Mouse (Mus musculus): ENCODE measurements around the gene Cplx1. TPM values are rescaled to one million over a fixed set of nuclear protein-coding genes. Genes with fewer than 3 reads are reported as not detected.
A peak's percentile ranks its signal among the peaks of the same experiment; 100 is the strongest.

Gene Cplx1
- total and polyA plus RNA-seq, 3 experiments, result not detected

DNA sequence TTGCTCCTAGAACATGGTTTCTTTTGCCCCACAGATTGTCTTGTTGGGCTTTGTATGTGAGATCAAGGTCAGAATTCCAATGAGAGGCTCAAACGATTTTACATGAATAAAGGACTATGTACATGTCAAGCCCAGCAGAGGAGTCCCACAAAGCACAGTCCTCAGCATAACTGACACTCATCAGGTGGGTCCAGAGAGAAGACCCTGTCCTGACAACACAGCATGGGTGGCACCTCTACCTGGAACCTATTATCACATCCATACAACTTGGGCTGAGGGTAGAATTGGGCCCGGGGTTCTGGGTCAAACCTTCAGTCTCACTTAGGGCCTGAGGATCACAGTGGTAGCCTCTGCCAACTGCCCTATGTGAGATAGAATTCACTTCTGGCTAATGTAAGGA, 15.6 kb upstream of the Cplx1 start:
- no peaks in the 10 kb centered on the region for H3K9me3 ChIP-seq (replicated peaks; ENCODE audit: insufficient read depth, low read length)
- no peak for DNase-seq (ENCODE audit: low read depth, low spot score)
- H3K79me2 ChIP-seq (ENCODE audit: control insufficient read depth, insufficient read depth, low read length, poor library complexity), result no peaks in the 10 kb centered on the region
- TF ChIP-seq ETS1 (IDR thresholded peaks at IDR 0.05; ENCODE audit: low read depth, low read length) (no peak), CHD1 (IDR thresholded peaks at IDR 0.05; ENCODE audit: low read depth, low read length) (no peak), MAFK (IDR thresholded peaks at IDR 0.05; ENCODE audit: borderline replicate concordance, low read depth, low read length) (no peak), SIN3A (IDR thresholded peaks at IDR 0.05; ENCODE audit: low read length) (no peak), MYC (IDR thresholded peaks at IDR 0.05; ENCODE audit: low read depth, low read length) (no peak), USF2 (IDR thresholded peaks at IDR 0.05; ENCODE audit: borderline replicate concordance in 1 of 2, insufficient read depth in 1 of 2, low read depth in 1 of 2, low read length in 2 of 2) (no peak), ELF1 (IDR thresholded peaks at IDR 0.05; ENCODE audit: low read depth, low read length) (no peak), ZMIZ1 (IDR thresholded peaks at IDR 0.05; ENCODE audit: low read depth, low read length) (no peak), TCF12 (IDR thresholded peaks at IDR 0.05; ENCODE audit: low read depth, low read length) (no peak), GABPA (IDR thresholded peaks at IDR 0.05; ENCODE audit: low read depth, low read length) (no peak), CHD2 (IDR thresholded peaks at IDR 0.05; ENCODE audit: low read length) (no peak), MAZ (IDR thresholded peaks at IDR 0.05; ENCODE audit: low read depth, low read length) (no peak), RCOR1 (IDR thresholded peaks at IDR 0.05; ENCODE audit: low read depth, low read length) (no peak)
- no peak overlapping the region for H3K9ac ChIP-seq (ENCODE audit: control insufficient read depth, low read depth, low read length, poor library complexity, severe bottlenecking)
- H3K36me3 ChIP-seq (ENCODE audit: control insufficient read depth in 1 of 2, insufficient read depth in 2 of 2, low read length in 2 of 2), result peaks cover 0 to 4% of the 10 kb centered on the region in 2 experiments; a peak in 2 of 4 replicates
- H3K27me3 ChIP-seq (ENCODE audit: control insufficient read depth in 1 of 2, insufficient read depth in 2 of 2, low read length in 2 of 2), result no peaks in the 10 kb centered on the region; a peak in 1 of 4 replicates
- H3K27ac ChIP-seq (ENCODE audit: control insufficient read depth, low read depth, low read length), result no peak overlapping the region
- H3K4me1 ChIP-seq (ENCODE audit: control insufficient read depth in 1 of 2, insufficient read depth in 2 of 2, low read length in 2 of 2), result no peaks in the 10 kb centered on the region
- H3K4me3 ChIP-seq (ENCODE audit: control insufficient read depth in 1 of 2, insufficient read depth in 1 of 2, low read depth in 2 of 2, low read length in 2 of 2), result no peak overlapping the region

DNA sequence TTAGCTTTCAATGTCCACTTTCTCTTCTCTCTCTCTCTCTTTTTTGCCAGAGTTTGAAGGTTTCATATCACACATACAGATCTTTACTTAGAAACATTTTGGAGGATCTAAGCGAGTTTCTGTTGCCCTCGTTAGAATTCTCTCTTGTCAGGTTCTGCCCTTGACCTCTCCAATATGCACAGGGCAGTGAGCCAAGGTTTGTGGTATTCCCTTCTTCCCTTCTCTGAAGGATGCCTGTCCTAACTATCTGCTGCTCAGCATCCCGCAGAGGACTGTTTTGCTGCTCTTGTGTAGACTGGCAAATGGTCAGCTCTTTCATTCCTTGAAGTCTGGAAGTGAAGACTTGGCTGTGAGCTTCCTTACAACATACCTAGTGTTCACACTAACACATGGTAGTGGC, 14.5 kb upstream of the Cplx1 start:
- H3K9ac ChIP-seq (ENCODE audit: control insufficient read depth, low read depth, low read length, poor library complexity, severe bottlenecking), result no peak overlapping the region
- H3K27ac ChIP-seq (ENCODE audit: control insufficient read depth, low read depth, low read length), result no peak overlapping the region
- no peak for DNase-seq (ENCODE audit: low read depth, low spot score)
- H3K4me1 ChIP-seq (ENCODE audit: control insufficient read depth in 1 of 2, insufficient read depth in 2 of 2, low read length in 2 of 2), result no peaks in the 10 kb centered on the region
- peaks cover 0 to 2% of the 10 kb centered on the region in 2 experiments; a peak in 2 of 4 replicates for H3K36me3 ChIP-seq (ENCODE audit: control insufficient read depth in 1 of 2, insufficient read depth in 2 of 2, low read length in 2 of 2)
- TF ChIP-seq POLR2AphosphoS2 (IDR thresholded peaks at IDR 0.05; ENCODE audit: low read length) (peak; percentile 37; the same call in 1 of the 2 replicates), TBP (IDR thresholded peaks at IDR 0.05; ENCODE audit: low read depth, low read length) (no peak), CHD1 (IDR thresholded peaks at IDR 0.05; ENCODE audit: low read depth, low read length) (no peak)
- no peaks in the 10 kb centered on the region for H3K9me3 ChIP-seq (replicated peaks; ENCODE audit: insufficient read depth, low read length)
- H3K79me2 ChIP-seq (ENCODE audit: control insufficient read depth, insufficient read depth, low read length, poor library complexity), result no peaks in the 10 kb centered on the region
- no peaks in the 10 kb centered on the region; a peak in 1 of 4 replicates for H3K27me3 ChIP-seq (ENCODE audit: control insufficient read depth in 1 of 2, insufficient read depth in 2 of 2, low read length in 2 of 2)
- H3K4me3 ChIP-seq (ENCODE audit: control insufficient read depth in 1 of 2, insufficient read depth in 1 of 2, low read depth in 2 of 2, low read length in 2 of 2), result no peak overlapping the region

DNA sequence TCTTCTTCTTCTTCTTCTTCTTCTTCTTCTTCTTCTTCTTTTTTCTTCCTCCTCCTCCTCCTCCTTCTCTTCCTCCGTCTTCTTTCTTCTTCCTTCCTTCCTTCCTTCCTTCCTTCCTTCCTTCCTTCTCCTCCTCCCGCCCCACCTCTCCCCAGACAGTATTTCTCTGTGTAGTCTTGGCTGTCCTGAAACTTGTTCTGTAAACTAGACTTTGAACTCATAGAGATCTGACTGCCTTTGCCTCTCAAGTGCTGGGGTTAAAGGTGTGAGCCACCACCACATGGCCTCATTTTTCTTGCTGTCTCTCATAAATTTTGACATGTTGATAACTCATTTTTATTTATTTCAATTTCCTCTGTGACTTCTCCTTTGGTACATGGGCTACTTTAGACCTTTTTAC, 12.7 kb upstream of the Cplx1 start:
- Histone ChIP-seq H3K4me1 (ENCODE audit: control insufficient read depth in 1 of 2, insufficient read depth in 2 of 2, low read length in 2 of 2) (no peaks in the 10 kb centered on the region), H3K27me3 (ENCODE audit: control insufficient read depth in 1 of 2, insufficient read depth in 2 of 2, low read length in 2 of 2) (no peaks in the 10 kb centered on the region; a peak in 1 of 4 replicates), H3K79me2 (ENCODE audit: control insufficient read depth, insufficient read depth, low read length, poor library complexity) (no peaks in the 10 kb centered on the region), H3K27ac (ENCODE audit: control insufficient read depth, low read depth, low read length) (no peak overlapping the region), H3K4me3 (ENCODE audit: control insufficient read depth in 1 of 2, insufficient read depth in 1 of 2, low read depth in 2 of 2, low read length in 2 of 2) (no peak overlapping the region), H3K9me3 (replicated peaks; ENCODE audit: insufficient read depth, low read length) (no peaks in the 10 kb centered on the region), H3K9ac (ENCODE audit: control insufficient read depth, low read depth, low read length, poor library complexity, severe bottlenecking) (no peak overlapping the region), H3K36me3 (ENCODE audit: control insufficient read depth in 1 of 2, insufficient read depth in 2 of 2, low read length in 2 of 2) (no peaks in the 10 kb centered on the region; a peak in 1 of 4 replicates)
- TF ChIP-seq CTCF (IDR thresholded peaks at IDR 0.05 in 2 of 3, conservative IDR thresholded peaks at IDR 0.05 in 1 of 3; ENCODE audit: control insufficient read depth in 1 of 3, insufficient read depth in 1 of 3, low read depth in 2 of 3, low read length in 3 of 3, poor library complexity in 1 of 3, severe bottlenecking in 1 of 3) (no peak), SMC3 (IDR thresholded peaks at IDR 0.05; ENCODE audit: low read depth, low read length) (no peak), ELF1 (IDR thresholded peaks at IDR 0.05; ENCODE audit: low read depth, low read length) (no peak), CHD1 (IDR thresholded peaks at IDR 0.05; ENCODE audit: low read depth, low read length) (no peak), E2F4 (IDR thresholded peaks at IDR 0.05; ENCODE audit: borderline replicate concordance, low read depth, low read length) (no peak), MYC (IDR thresholded peaks at IDR 0.05; ENCODE audit: low read depth, low read length) (no peak), ZC3H11A (IDR thresholded peaks at IDR 0.05; ENCODE audit: low read depth, low read length) (no peak), ZMIZ1 (IDR thresholded peaks at IDR 0.05; ENCODE audit: low read depth, low read length) (no peak), HCFC1 (IDR thresholded peaks at IDR 0.05; ENCODE audit: low read depth, low read length) (no peak)
- DNase-seq (ENCODE audit: low read depth, low spot score), result no peak

All from MEL (cell line).